Mouse (Mus musculus): ENCODE measurements around the gene Reep6.
A peak's percentile ranks its signal among the peaks of the same experiment; 100 is the strongest.

Reep6 gene

GRCm38 (mm10) chr10:80352727-80353126, 23.0 kb downstream of the Reep6 start:
- DNase-seq (ENCODE audit: low spot score in 2 of 2): no peak

- DNase-seq (ENCODE audit: low spot score in 2 of 2): no peak
Measured at GRCm38 (mm10) chr10:80355431-80355830, 25.7 kb downstream of the Reep6 start.

GRCm38 (mm10) chr10:80356001-80356682, 26.4 kb downstream of the Reep6 start, which contains the start of gene Plk5:
TSS of gene Plk5 (plus strand) at chr10:80356459.
- no peak for DNase-seq (ENCODE audit: low spot score in 2 of 2)

- DNase-seq (ENCODE audit: low spot score in 2 of 2): no peak
Measured at GRCm38 (mm10) chr10:80356737-80357136, 27.0 kb downstream of the Reep6 start.

GRCm38 (mm10) chr10:80357336-80357735, 27.6 kb downstream of the Reep6 start:
- DNase-seq (ENCODE audit: low spot score in 2 of 2): peak in 1 of 2 experiments; percentile 59

- no peak for DNase-seq (ENCODE audit: low spot score in 2 of 2)
Measured at GRCm38 (mm10) chr10:80357994-80358639, 28.4 kb downstream of the Reep6 start.

GRCm38 (mm10) chr10:80363734-80364133, 34.0 kb downstream of the Reep6 start:
- no peak for DNase-seq (ENCODE audit: low spot score in 2 of 2)

GRCm38 (mm10) chr10:80365736-80366135, 36.0 kb downstream of the Reep6 start:
- no peak for DNase-seq (ENCODE audit: low spot score in 2 of 2)

- no peak for DNase-seq (ENCODE audit: low spot score in 2 of 2)
Measured at GRCm38 (mm10) chr10:80367954-80368353, 38.2 kb downstream of the Reep6 start.

- no peak for DNase-seq (ENCODE audit: low spot score in 2 of 2)
Measured at GRCm38 (mm10) chr10:80368392-80368791, 38.6 kb downstream of the Reep6 start.

GRCm38 (mm10) chr10:80369995-80370747, 40.4 kb downstream of the Reep6 start:
- DNase-seq (ENCODE audit: low spot score in 2 of 2): peak in 1 of 2 experiments; percentile 65

- peak in 1 of 2 experiments; percentile 70 for DNase-seq (ENCODE audit: low spot score in 2 of 2)
Measured at GRCm38 (mm10) chr10:80371411-80371966, 41.7 kb downstream of the Reep6 start.

GRCm38 (mm10) chr10:80371983-80372382, 42.2 kb downstream of the Reep6 start:
- no peak for DNase-seq (ENCODE audit: low spot score in 2 of 2)

- DNase-seq (ENCODE audit: low spot score in 2 of 2): peak in 1 of 2 experiments; percentile 63
Measured at GRCm38 (mm10) chr10:80372706-80373105, 43.0 kb downstream of the Reep6 start.

- peak in 1 of 2 experiments; percentile 85 for DNase-seq (ENCODE audit: low spot score in 2 of 2)
Measured at GRCm38 (mm10) chr10:80374063-80374462, 44.3 kb downstream of the Reep6 start.

GRCm38 (mm10) chr10:80376160-80376559, 46.4 kb downstream of the Reep6 start:
- peak in 1 of 2 experiments; percentile 92 for DNase-seq (ENCODE audit: low spot score in 2 of 2)

GRCm38 (mm10) chr10:80377716-80378115, 48.0 kb downstream of the Reep6 start:
- DNase-seq (ENCODE audit: low spot score in 2 of 2): no peak

- no peak for DNase-seq (ENCODE audit: low spot score in 2 of 2)
Measured at GRCm38 (mm10) chr10:80382641-80383365, 53.0 kb downstream of the Reep6 start.

GRCm38 (mm10) chr10:80383431-80383830, 53.7 kb downstream of the Reep6 start:
- no peak for DNase-seq (ENCODE audit: low spot score in 2 of 2)

GRCm38 (mm10) chr10:80384115-80384639, 54.4 kb downstream of the Reep6 start:
- no peak for DNase-seq (ENCODE audit: low spot score in 2 of 2)

GRCm38 (mm10) chr10:80384709-80385108, 55.0 kb downstream of the Reep6 start:
- DNase-seq (ENCODE audit: low spot score in 2 of 2): no peak

Data from left cerebral cortex, adult 9 months (tissue).